Mouse (Mus musculus) C2C12 (cell line): ENCODE measurements around the gene Lifr.

ENCODE experiments used
- CEBPB ChIP-seq: IDR thresholded peaks from one replicate; pipeline ENCODE4 v1.6.1; 2011; ENCODE audit warnings: low read depth, mild to moderate bottlenecking, control low read depth, moderate library complexity
- CTCF ChIP-seq: IDR thresholded peaks from one replicate; pipeline ENCODE4 v1.5.1; 2011; ENCODE audit not compliant: control insufficient read depth, insufficient read depth, insufficient read length
- FOSL1 ChIP-seq: IDR thresholded peaks from one replicate; pipeline ENCODE4 v1.8.0; 2011; ENCODE audit warnings: mild to moderate bottlenecking, low read length; ENCODE audit not compliant: poor library complexity, insufficient read depth, severe bottlenecking
- MAX ChIP-seq: IDR thresholded peaks from one replicate; pipeline ENCODE4 v1.6.1; 2011; ENCODE audit warnings: mild to moderate bottlenecking, control low read depth
- MYOD1 ChIP-seq: IDR thresholded peaks from one replicate; pipeline ENCODE4 v1.6.1; 2011; ENCODE audit warnings: low read depth; ENCODE audit not compliant: control insufficient read depth, insufficient read length
- MYOG ChIP-seq: IDR thresholded peaks from one replicate; pipeline ENCODE4 v1.6.1; 2011; ENCODE audit not compliant: control insufficient read depth, insufficient read length; ENCODE audit errors: extremely low read depth
- USF1 ChIP-seq: IDR thresholded peaks from one replicate; pipeline ENCODE4 v1.6.1; 2011; ENCODE audit warnings: low read depth, mild to moderate bottlenecking, control low read depth, moderate library complexity

DNA sequence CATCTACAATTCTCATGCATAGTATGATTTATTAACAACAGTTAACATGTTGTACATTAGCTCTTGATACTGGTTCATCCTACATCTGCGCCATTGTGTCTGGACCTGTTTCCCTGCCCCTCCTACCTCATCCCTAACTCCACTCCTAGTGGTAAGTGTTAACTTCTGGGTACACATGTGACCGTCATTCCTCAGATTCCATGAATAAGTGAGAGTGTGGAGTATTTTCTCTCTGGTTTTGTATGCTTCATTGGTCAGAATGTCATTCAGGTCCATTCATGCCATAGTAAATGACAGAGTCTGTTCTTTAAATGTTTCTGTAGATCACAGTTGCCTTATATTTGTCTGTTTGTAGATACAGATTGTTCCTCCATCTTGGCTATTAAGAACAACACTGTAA, 12.6 kb downstream of the Lifr start:
- TF ChIP-seq USF1 = no peak
- no peak for TF ChIP-seq CTCF
- no peak for TF ChIP-seq MAX
- no peak for TF ChIP-seq MYOD1
- TF ChIP-seq CEBPB = no peak
- no peak for TF ChIP-seq MYOG
- TF ChIP-seq FOSL1 = no peak
